Mouse (Mus musculus) kidney, adult 2 months (tissue): ENCODE data around the gene Cacna1d. TPM values are rescaled to one million over a fixed set of nuclear protein-coding genes. Genes with fewer than 3 reads are reported as not detected.

Source experiments
- DNase-seq: peaks from one replicate; pipeline ENCODE4 v3.0.0; 2021
- H3K27ac ChIP-seq: fragments of 200-500 bp; 2 replicates; pipeline ENCODE4 v1.5.1; 2012; ENCODE audit warnings: low read depth, low read length, control low read depth, inconsistent platforms; ENCODE audit not compliant: insufficient read depth
- H3K27me3 ChIP-seq: fragments of 200-500 bp; replicated peaks from 2 replicates; pipeline ENCODE4 v1.6.1; 2012; ENCODE audit warnings: mild to moderate bottlenecking, moderate library complexity, low read length, inconsistent platforms; ENCODE audit not compliant: control insufficient read depth, insufficient read depth
- H3K36me3 ChIP-seq: fragments of 200-500 bp; 2 replicates; pipeline ENCODE4 v1.6.1; 2012; ENCODE audit warnings: mild to moderate bottlenecking, moderate library complexity, low read length, inconsistent platforms; ENCODE audit not compliant: control insufficient read depth, insufficient read depth
- H3K4me1 ChIP-seq: fragments of 200-500 bp; 2 replicates; pipeline ENCODE4 v1.6.1; 2011; ENCODE audit warnings: low read length; ENCODE audit not compliant: control insufficient read depth, insufficient read depth
- H3K4me3 ChIP-seq: fragments of 200-500 bp; 2 replicates; pipeline ENCODE4 v1.5.1; 2011; ENCODE audit warnings: mild to moderate bottlenecking, low read depth, low read length, control low read depth; ENCODE audit not compliant: insufficient read depth
- CTCF ChIP-seq: fragments of 200-500 bp; conservative IDR thresholded peaks from 2 replicates; pipeline ENCODE4 v1.5.1; 2011; ENCODE audit warnings: low read depth, mild to moderate bottlenecking, control low read depth, low read length, moderate library complexity, mixed read lengths; ENCODE audit not compliant: insufficient read depth, insufficient read length
- POLR2A ChIP-seq: fragments of 200-500 bp; IDR thresholded peaks from one replicate; pipeline ENCODE4 v1.6.1; 2011; ENCODE audit warnings: low read depth, low read length, control low read depth
- WGBS: fragments of 180-500 bp; shearing (Covaris S2); methylation state at CpG from one replicate; pipeline ENCODE4 v1.1.7; 2018; 5-methylcytosine and 5-hydroxymethylcytosine counted together
- polyA plus RNA-seq: library from polyadenylated mRNA; depleted of rRNA; stranded (reverse); fragments of >200 nt; gene quantifications from 2 replicates; pipeline ENCODE4 v1.2.3, GENCODE M21; 2012

Cacna1d gene
- polyA plus RNA-seq, 1 experiment = 4.0 TPM

DNA sequence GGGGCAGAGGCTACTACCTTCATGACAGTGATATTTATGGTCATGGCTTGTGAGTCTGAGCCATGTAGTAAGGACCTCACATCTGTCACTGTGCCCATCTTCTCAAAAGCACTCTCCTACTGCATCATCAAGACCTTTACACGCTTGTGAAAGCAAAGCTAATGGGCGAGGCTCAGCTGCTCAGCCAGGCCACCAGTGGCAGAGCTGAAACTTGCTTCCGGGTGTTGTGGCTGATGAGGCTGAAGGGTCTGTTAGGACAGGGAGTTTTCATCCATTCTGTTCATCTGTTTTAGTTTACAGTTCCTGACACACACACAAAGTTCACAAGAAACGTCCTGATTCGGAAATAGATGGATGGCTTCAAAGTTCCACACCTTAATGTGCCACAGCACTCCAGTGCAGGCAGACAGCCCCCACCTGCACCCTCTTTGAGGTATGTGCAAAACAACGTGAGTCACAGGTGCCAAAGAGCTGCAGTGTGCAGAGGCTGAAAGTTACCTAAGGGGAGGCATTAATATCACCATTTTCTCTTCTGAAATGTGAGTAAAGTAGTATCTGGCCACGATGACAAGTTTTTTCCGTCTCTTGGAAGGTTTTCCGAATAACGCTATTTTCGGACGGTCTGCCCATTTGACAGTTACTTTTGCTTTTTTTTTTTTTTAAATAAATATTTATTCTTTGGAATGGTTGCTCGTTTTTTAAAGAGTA is 306.7 kb downstream of the Cacna1d start:
- Histone ChIP-seq H3K4me3 (no peak overlapping the region), H3K27me3 (no peaks in the 10 kb centered on the region), H3K36me3 (no peaks in the 10 kb centered on the region), H3K4me1 (no peaks in the 10 kb centered on the region), H3K27ac (no peak overlapping the region)
- no peak for TF ChIP-seq CTCF
- TF ChIP-seq POLR2A = no peak
- no peak for DNase-seq
- WGBS = 78% methylated on average over 13 of the region's 13 CpGs

DNA sequence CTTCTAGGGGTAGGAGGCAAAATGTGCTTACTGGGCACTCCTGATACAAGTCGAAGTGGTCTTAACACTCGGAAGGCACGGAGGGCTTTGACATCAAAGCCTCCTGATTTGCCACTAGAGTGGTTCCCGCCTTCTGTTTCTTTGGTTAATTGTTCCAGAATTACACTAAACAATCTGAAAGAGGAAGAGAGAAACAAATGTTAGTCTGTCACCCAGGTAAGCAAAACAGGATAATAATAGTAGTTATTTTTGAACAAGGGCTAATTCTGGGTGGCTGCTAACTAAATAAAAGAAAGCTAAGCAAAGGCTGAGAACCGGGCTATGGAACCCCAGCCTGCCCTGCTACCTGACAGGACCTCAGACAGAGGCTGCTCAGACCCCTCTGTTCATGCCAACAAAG is 307.2 kb downstream of the Cacna1d start:
- no peak overlapping the region for H3K27ac ChIP-seq
- H3K27me3 ChIP-seq = no peaks in the 10 kb centered on the region
- TF ChIP-seq POLR2A (no peak), CTCF (no peak)
- 63% methylated on average over 5 of the region's 5 CpGs for WGBS
- no peaks in the 10 kb centered on the region for H3K36me3 ChIP-seq
- no peak overlapping the region for H3K4me3 ChIP-seq
- H3K4me1 ChIP-seq = no peaks in the 10 kb centered on the region
- DNase-seq = no peak

DNA sequence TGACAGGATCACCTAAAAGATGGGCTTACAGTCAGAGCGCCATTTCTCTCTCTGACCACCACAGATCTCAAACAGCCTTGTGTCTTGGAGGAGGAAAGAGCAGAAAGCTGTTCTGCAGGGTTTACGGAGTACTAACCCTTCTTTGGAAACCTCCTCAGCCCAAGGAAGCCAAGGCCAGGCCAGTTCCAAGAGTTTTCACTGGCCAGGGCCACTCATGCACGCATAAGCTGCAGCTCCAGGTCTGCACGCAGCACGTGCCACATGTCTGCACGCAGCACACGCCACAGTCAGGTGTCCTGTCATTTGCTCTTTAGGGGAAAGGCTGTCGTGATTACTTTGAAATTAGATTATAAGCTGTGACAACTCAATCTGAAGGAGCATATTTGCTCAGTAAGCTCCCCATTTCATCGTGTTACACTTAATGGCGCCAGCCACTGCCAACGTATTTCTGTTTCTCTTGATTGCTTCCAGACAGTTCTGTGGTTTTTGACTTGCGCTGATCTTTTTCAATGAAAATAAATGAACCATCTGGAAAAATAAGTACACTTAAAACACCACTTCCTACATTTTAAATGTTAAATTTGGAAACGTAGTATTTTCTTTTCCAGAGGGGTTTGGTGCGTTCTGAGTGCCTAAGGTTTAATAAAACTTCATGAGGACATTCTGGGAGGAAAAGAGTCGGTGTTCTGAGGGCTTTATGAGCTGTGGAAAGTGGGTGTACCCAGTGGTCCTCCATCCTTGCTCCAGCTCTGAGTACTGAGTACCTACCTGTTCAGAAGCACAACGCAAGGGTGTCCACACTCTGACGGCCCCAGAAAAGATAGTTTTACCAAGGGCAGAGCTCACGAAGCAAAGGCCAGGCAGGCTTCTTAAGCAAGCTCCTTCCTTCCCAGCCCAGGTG is 308.4 kb downstream of the Cacna1d start:
- no peaks in the 10 kb centered on the region for H3K27me3 ChIP-seq
- no peak overlapping the region for H3K4me3 ChIP-seq
- no peaks in the 10 kb centered on the region for H3K4me1 ChIP-seq
- TF ChIP-seq CTCF (no peak), POLR2A (no peak)
- H3K27ac ChIP-seq = no peak overlapping the region
- DNase-seq = no peak
- 76% methylated on average over 18 of the region's 18 CpGs for WGBS
- H3K36me3 ChIP-seq = no peaks in the 10 kb centered on the region

DNA sequence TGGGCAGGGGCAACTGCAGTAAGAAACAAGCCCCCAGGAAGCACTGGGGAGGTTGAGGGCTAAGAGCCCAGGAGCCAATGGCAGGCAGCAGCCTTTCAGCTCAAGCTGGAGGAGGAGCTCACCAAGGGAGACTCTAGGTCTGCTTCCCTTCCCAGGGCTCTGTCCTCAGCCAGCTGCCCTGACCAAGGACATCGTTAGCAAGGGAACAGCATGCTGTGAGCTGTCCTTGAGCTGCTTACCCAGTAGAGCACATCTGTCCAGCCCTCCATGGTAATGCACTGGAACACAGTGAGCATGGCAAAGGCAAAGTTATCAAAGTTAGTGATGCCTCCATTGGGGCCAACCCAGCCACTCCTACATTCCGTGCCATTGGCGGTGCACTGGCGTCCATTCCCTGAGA is 312.9 kb downstream of the Cacna1d start:
- DNase-seq = no peak
- Histone ChIP-seq H3K36me3 (no peaks in the 10 kb centered on the region), H3K27me3 (no peaks in the 10 kb centered on the region), H3K27ac (no peak overlapping the region), H3K4me1 (no peaks in the 10 kb centered on the region), H3K4me3 (no peak overlapping the region)
- WGBS = 83% methylated on average over 4 of the region's 4 CpGs
- TF ChIP-seq POLR2A (no peak), CTCF (no peak)

DNA sequence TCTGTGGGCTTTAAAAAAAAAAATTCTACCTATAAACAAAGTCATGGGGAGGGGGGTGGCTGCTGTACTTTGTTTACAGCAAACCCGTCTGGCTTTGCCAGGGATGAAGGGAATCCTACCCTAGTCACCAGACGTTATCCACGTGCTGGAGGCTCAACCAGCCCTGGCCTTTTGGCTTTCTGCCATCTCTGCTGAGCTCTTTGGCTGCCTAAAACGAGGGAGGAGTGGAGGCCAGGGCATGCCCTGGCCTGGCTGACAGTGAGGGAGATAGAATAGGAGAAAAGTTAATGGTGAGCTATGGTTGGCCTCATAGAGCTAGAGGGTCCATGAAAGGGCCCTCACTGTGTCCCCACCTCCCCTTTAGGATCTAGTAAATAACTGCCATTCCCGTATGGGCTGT is 313.4 kb downstream of the Cacna1d start:
- 23% methylated on average over 5 of the region's 5 CpGs for WGBS
- no peaks in the 10 kb centered on the region for H3K36me3 ChIP-seq
- no peaks in the 10 kb centered on the region for H3K27me3 ChIP-seq
- no peak overlapping the region for H3K27ac ChIP-seq
- no peaks in the 10 kb centered on the region for H3K4me1 ChIP-seq
- peak; percentile 79 for DNase-seq
- no peak overlapping the region for H3K4me3 ChIP-seq
- no peak for TF ChIP-seq CTCF
- TF ChIP-seq POLR2A = no peak

DNA sequence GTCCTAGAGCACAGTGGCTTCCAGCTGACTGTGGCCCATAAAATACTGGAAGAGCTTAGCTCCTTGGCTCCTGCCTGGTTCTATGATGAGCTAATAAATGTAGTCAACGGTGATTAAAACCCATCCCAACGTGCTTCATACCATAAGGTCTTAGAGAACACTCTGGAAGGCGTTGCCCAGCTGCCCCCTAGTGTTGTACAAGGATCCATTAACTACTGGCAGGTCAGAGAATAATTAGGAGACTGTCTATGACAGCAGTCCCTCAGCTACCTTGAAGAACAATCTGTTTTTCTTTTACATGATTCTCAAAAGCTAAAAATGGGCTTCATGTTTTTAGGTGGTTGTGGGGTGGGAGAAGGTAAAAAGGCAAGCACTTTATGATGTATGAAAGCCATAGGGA is 315.9 kb downstream of the Cacna1d start:
- no peak overlapping the region for H3K27ac ChIP-seq
- DNase-seq = no peak
- WGBS = 53% methylated on average over 3 of the region's 3 CpGs
- no peak for TF ChIP-seq POLR2A
- no peak for TF ChIP-seq CTCF
- no peaks in the 10 kb centered on the region for H3K4me1 ChIP-seq
- H3K36me3 ChIP-seq = no peaks in the 10 kb centered on the region
- no peak overlapping the region for H3K4me3 ChIP-seq
- no peaks in the 10 kb centered on the region for H3K27me3 ChIP-seq
